Mouse (Mus musculus): Measurements from ENCODE around the gene Iqce.
A peak's percentile ranks its signal among the peaks of the same experiment; 100 is the strongest.

The Iqce gene

GRCm38 (mm10) chr5:140639871-140640270, 62.3 kb downstream of the Iqce start:
- no peak for DNase-seq (ENCODE audit: low spot score in 2 of 2)

GRCm38 (mm10) chr5:140639312-140639711, 62.9 kb downstream of the Iqce start:
- DNase-seq (ENCODE audit: low spot score in 2 of 2) = no peak

GRCm38 (mm10) chr5:140638484-140638883, 63.7 kb downstream of the Iqce start:
- no peak for DNase-seq (ENCODE audit: low spot score in 2 of 2)

- DNase-seq (ENCODE audit: low spot score in 2 of 2) = no peak
These were observed 64.2 kb downstream of the Iqce start for GRCm38 (mm10) chr5:140637989-140638388.

GRCm38 (mm10) chr5:140637058-140637410, 65.1 kb downstream of the Iqce start:
- no peak for DNase-seq (ENCODE audit: low spot score in 2 of 2)

- no peak for DNase-seq (ENCODE audit: low spot score in 2 of 2)
These were observed 65.7 kb downstream of the Iqce start for GRCm38 (mm10) chr5:140636316-140637057.

- no peak for DNase-seq (ENCODE audit: low spot score in 2 of 2)
These were observed 67.1 kb downstream of the Iqce start for GRCm38 (mm10) chr5:140634798-140635722.

GRCm38 (mm10) chr5:140633432-140633831, 68.7 kb downstream of the Iqce start:
- DNase-seq (ENCODE audit: low spot score in 2 of 2) = no peak

- no peak for DNase-seq (ENCODE audit: low spot score in 2 of 2)
These were observed 73.2 kb downstream of the Iqce start for GRCm38 (mm10) chr5:140628995-140629394.

GRCm38 (mm10) chr5:140627580-140627979, 74.6 kb downstream of the Iqce start:
- no peak for DNase-seq (ENCODE audit: low spot score in 2 of 2)

- DNase-seq (ENCODE audit: low spot score in 2 of 2) = no peak
These were observed 77.2 kb downstream of the Iqce start for GRCm38 (mm10) chr5:140624961-140625360.

- DNase-seq (ENCODE audit: low spot score in 2 of 2) = no peak
These were observed 77.9 kb downstream of the Iqce start for GRCm38 (mm10) chr5:140624238-140624637.

GRCm38 (mm10) chr5:140623791-140624190, 78.4 kb downstream of the Iqce start:
- no peak for DNase-seq (ENCODE audit: low spot score in 2 of 2)

GRCm38 (mm10) chr5:140622978-140623670, 79.1 kb downstream of the Iqce start:
- DNase-seq (ENCODE audit: low spot score in 2 of 2) = no peak

- no peak for DNase-seq (ENCODE audit: low spot score in 2 of 2)
These were observed 80.7 kb downstream of the Iqce start for GRCm38 (mm10) chr5:140621517-140621916.

- DNase-seq (ENCODE audit: low spot score in 2 of 2) = no peak
These were observed 81.1 kb downstream of the Iqce start for GRCm38 (mm10) chr5:140621092-140621491.

GRCm38 (mm10) chr5:140619895-140620736, 82.1 kb downstream of the Iqce start:
- DNase-seq (ENCODE audit: low spot score in 2 of 2) = no peak

- peak; percentile 73 to 85 for DNase-seq (ENCODE audit: low spot score in 2 of 2)
These were observed 82.9 kb downstream of the Iqce start for GRCm38 (mm10) chr5:140619151-140619771.

- DNase-seq (ENCODE audit: low spot score in 2 of 2) = no peak
These were observed 84.5 kb downstream of the Iqce start for GRCm38 (mm10) chr5:140617714-140618113.

- no peak for DNase-seq (ENCODE audit: low spot score in 2 of 2)
These were observed 85.5 kb downstream of the Iqce start for GRCm38 (mm10) chr5:140616691-140617090.

GRCm38 (mm10) chr5:140616110-140616503, 86.1 kb downstream of the Iqce start:
- no peak for DNase-seq (ENCODE audit: low spot score in 2 of 2)

Data from urinary bladder, postnatal 4 days (tissue).